Mouse (Mus musculus) E14TG2a.4 (cell line): ENCODE results near the gene Odr4.

Source experiments
- H3K27me3 ChIP-seq: 2 replicates; pipeline ENCODE4 v1.6.1; 2014; ENCODE audit warnings: low read length, control low read depth; ENCODE audit not compliant: insufficient read depth
- H3K36me3 ChIP-seq: 2 replicates; pipeline ENCODE4 v1.6.1; 2014; ENCODE audit warnings: low read length, control low read depth; ENCODE audit not compliant: insufficient read depth
- H3K4me1 ChIP-seq: replicated peaks from 2 replicates; pipeline ENCODE4 v1.6.1; 2014; ENCODE audit warnings: low read depth, low read length, control low read depth
- H3K4me3 ChIP-seq: replicated peaks from 2 replicates; pipeline ENCODE4 v1.5.1; 2014; ENCODE audit warnings: mild to moderate bottlenecking, low read length
- H3K9me3 ChIP-seq: 2 replicates; pipeline ENCODE4 v1.6.1; 2014; ENCODE audit warnings: low read length, control low read depth
- CTCF ChIP-seq: conservative IDR thresholded peaks from 2 replicates; pipeline ENCODE4 v1.5.1; 2014; ENCODE audit warnings: low read length
- NANOG ChIP-seq: IDR thresholded peaks from 2 replicates; pipeline ENCODE4 v1.6.1; 2014; ENCODE audit warnings: borderline replicate concordance, low read length, mixed read lengths
- POU5F1 ChIP-seq: IDR thresholded peaks from 2 replicates; pipeline ENCODE4 v1.6.1; 2014; ENCODE audit warnings: low read length, borderline replicate concordance

The Odr4 gene

GRCm38 (mm10) chr1:150384138-150384537 lies 8.7 kb downstream of the Odr4 start:
- Histone ChIP-seq H3K36me3 (peaks cover 65% of the 10 kb centered on the region), H3K4me3 (no peak overlapping the region), H3K4me1 (no peaks in the 10 kb centered on the region), H3K27me3 (no peaks in the 10 kb centered on the region), H3K9me3 (no peaks in the 10 kb centered on the region)
- TF ChIP-seq NANOG (no peak), POU5F1 (no peak), CTCF (no peak)

- no peaks in the 10 kb centered on the region for H3K27me3 ChIP-seq
- no peaks in the 10 kb centered on the region for H3K9me3 ChIP-seq
- H3K4me3 ChIP-seq, result no peak overlapping the region
- 0 out of 2 replicates have a peak, but pooled peaks cover 5% of the 10 kb centered on the region for H3K4me1 ChIP-seq
- TF ChIP-seq NANOG (no peak), POU5F1 (no peak), CTCF (no peak)
- peaks cover 16% of the 10 kb centered on the region; the same call in 1 of the 2 replicates for H3K36me3 ChIP-seq
Observed at GRCm38 (mm10) chr1:150374247-150374646, 18.6 kb downstream of the Odr4 start.

GRCm38 (mm10) chr1:150372895-150373294 lies 20.0 kb downstream of the Odr4 start:
- Histone ChIP-seq H3K4me1 (0 out of 2 replicates have a peak, but pooled peaks cover 4% of the 10 kb centered on the region), H3K27me3 (no peaks in the 10 kb centered on the region), H3K9me3 (no peaks in the 10 kb centered on the region), H3K4me3 (no peak overlapping the region), H3K36me3 (0 out of 2 replicates have a peak, but pooled peaks cover 14% of the 10 kb centered on the region)
- TF ChIP-seq NANOG, result no peak
- TF ChIP-seq CTCF, result peak; percentile 85

- Histone ChIP-seq H3K9me3 (peaks cover 16% of the 10 kb centered on the region), H3K27me3 (no peaks in the 10 kb centered on the region), H3K4me3 (no peak overlapping the region), H3K36me3 (peaks cover 23% of the 10 kb centered on the region), H3K4me1 (no peaks in the 10 kb centered on the region)
- TF ChIP-seq NANOG, result no peak
- TF ChIP-seq POU5F1, result no peak
- TF ChIP-seq CTCF, result no peak
Observed at GRCm38 (mm10) chr1:150360864-150361263, 32.0 kb downstream of the Odr4 start.

GRCm38 (mm10) chr1:150335111-150335510 lies 57.8 kb downstream of the Odr4 start:
- Histone ChIP-seq H3K27me3 (no peaks in the 10 kb centered on the region), H3K36me3 (no peaks in the 10 kb centered on the region), H3K9me3 (no peaks in the 10 kb centered on the region), H3K4me3 (no peak overlapping the region), H3K4me1 (no peaks in the 10 kb centered on the region)
- no peak for TF ChIP-seq POU5F1
- no peak for TF ChIP-seq CTCF
- TF ChIP-seq NANOG, result no peak

- Histone ChIP-seq H3K36me3 (no peaks in the 10 kb centered on the region), H3K9me3 (no peaks in the 10 kb centered on the region), H3K4me1 (no peaks in the 10 kb centered on the region), H3K27me3 (no peaks in the 10 kb centered on the region), H3K4me3 (no peak within 1 kb of the TSS)
- TF ChIP-seq POU5F1 (no peak), CTCF (no peak), NANOG (no peak)
Observed at GRCm38 (mm10) chr1:150319205-150319604, 73.7 kb downstream of the Odr4 start, which contains the start of gene Pdc. Gene Pdc, plus strand, starts transcription at chr1:150319417.
